Mouse (Mus musculus): Measurements from ENCODE around the gene Dand5. TPM values are rescaled to one million over a fixed set of nuclear protein-coding genes. Genes with fewer than 3 reads are reported as not detected.

Gene Dand5
- polyA plus RNA-seq, 1 experiment from 2014 or later, result 6.1 TPM

- no peaks in the 10 kb centered on the region for H3K9me3 ChIP-seq
- 54% methylated on average over 7 of the region's 7 CpGs for WGBS
- H3K27me3 ChIP-seq, result peaks cover 99% of the 10 kb centered on the region
- H3K9ac ChIP-seq (replicated peaks), result peak overlapping the region; percentile 11; the same call in 1 of the 2 replicates
- H3K4me2 ChIP-seq (replicated peaks), result no peak overlapping the region; the same call in 1 of the 2 replicates
- ATAC-seq (ENCODE audit: low FRiP score, low read depth), result no peak
- H3K36me3 ChIP-seq, result no peaks in the 10 kb centered on the region
- peaks cover 26% of the 10 kb centered on the region for H3K4me1 ChIP-seq
- H3K4me3 ChIP-seq, result no peak overlapping the region
- no peak overlapping the region for H3K27ac ChIP-seq (replicated peaks)
Observed at GRCm38 (mm10) chr8:84794486-84794885, 28.1 kb downstream of the Dand5 start.

- 0 out of 2 replicates have a peak overlapping the region, but pooled peaks have one; percentile 2 for H3K4me2 ChIP-seq (replicated peaks)
- 56% methylated on average over 13 of the region's 13 CpGs for WGBS
- no peak overlapping the region for H3K4me3 ChIP-seq
- H3K27me3 ChIP-seq, result peaks cover 99% of the 10 kb centered on the region
- no peak overlapping the region for H3K27ac ChIP-seq (replicated peaks)
- H3K9ac ChIP-seq (replicated peaks), result 0 out of 2 replicates have a peak overlapping the region, but pooled peaks have one; percentile 11
- no peaks in the 10 kb centered on the region for H3K36me3 ChIP-seq
- no peaks in the 10 kb centered on the region for H3K9me3 ChIP-seq
- peak; percentile 42; the same call in 1 of the 2 replicates for ATAC-seq (ENCODE audit: low FRiP score, low read depth)
- peaks cover 21% of the 10 kb centered on the region for H3K4me1 ChIP-seq
Observed at GRCm38 (mm10) chr8:84793791-84794485, 28.7 kb downstream of the Dand5 start.

- Histone ChIP-seq H3K4me1 (peaks cover 13% of the 10 kb centered on the region), H3K4me3 (no peak overlapping the region), H3K36me3 (no peaks in the 10 kb centered on the region), H3K9me3 (no peaks in the 10 kb centered on the region), H3K27me3 (peaks cover 99% of the 10 kb centered on the region), H3K9ac (replicated peaks) (no peak overlapping the region), H3K27ac (replicated peaks) (no peak overlapping the region), H3K4me2 (replicated peaks) (no peak overlapping the region)
- ATAC-seq (ENCODE audit: low FRiP score, low read depth), result no peak
- 81% methylated on average over 9 of the region's 9 CpGs for WGBS
Observed at GRCm38 (mm10) chr8:84793134-84793533, 29.5 kb downstream of the Dand5 start.

DNA sequence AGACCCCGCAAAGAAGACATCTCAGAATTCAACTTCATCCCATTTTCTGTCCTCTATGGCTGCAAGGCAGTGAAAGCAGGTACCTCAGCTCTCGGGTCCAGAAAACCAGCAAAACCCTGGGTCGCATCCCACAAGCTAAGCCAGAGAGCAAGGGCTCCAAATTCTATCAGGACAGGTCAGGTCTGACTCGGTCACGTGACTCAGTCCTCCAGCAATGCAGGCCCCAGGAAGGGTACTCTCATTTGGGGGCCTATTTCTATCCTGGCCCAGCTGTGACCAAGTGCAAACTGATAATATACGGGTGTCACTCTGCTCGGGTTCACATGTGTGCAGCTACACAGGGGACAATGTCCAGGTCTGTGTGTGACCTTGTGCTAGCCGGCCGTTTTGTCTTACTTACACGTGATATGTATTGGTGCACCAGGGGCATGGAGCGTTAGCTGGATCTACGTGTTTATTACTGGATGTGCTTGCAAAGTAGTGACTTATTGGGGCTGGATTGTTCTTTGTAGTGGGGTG lies 30.1 kb downstream of the Dand5 start:
- H3K27me3 ChIP-seq, result peaks cover 99% of the 10 kb centered on the region
- H3K36me3 ChIP-seq, result no peaks in the 10 kb centered on the region
- no peak overlapping the region for H3K4me3 ChIP-seq
- H3K9me3 ChIP-seq, result no peaks in the 10 kb centered on the region
- H3K27ac ChIP-seq (replicated peaks), result no peak overlapping the region
- no peak overlapping the region for H3K9ac ChIP-seq (replicated peaks)
- ATAC-seq (ENCODE audit: low FRiP score, low read depth), result no peak
- peaks cover 11% of the 10 kb centered on the region for H3K4me1 ChIP-seq
- no peak overlapping the region for H3K4me2 ChIP-seq (replicated peaks)
- WGBS, result 71% methylated on average over 12 of the region's 12 CpGs

DNA sequence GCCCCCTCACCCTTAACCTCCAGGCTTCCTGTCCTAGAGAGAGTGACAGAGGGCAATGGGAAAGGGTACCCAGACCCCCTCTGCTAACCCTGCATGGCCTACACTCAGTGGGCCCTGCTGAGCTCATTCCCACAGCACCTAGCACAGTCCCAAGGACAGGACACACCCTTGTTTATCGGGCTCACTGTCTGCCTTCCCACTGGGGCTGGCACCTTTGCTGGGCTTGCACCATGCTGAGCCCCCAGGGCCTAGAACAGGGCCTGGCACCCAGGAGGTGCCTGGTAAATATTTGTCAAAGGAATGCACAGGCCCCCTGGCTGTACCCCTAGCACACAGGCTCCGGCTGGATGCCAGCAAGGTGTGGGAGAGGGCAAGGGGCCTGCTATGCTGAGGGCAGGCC lies 32.1 kb downstream of the Dand5 start:
- no peaks in the 10 kb centered on the region for H3K9me3 ChIP-seq
- H3K27ac ChIP-seq (replicated peaks), result no peak overlapping the region
- no peaks in the 10 kb centered on the region for H3K36me3 ChIP-seq
- H3K4me3 ChIP-seq, result no peak overlapping the region
- no peak overlapping the region for H3K9ac ChIP-seq (replicated peaks)
- 81% methylated on average over 2 of the region's 2 CpGs for WGBS
- no peak overlapping the region for H3K4me2 ChIP-seq (replicated peaks)
- peaks cover 99% of the 10 kb centered on the region for H3K27me3 ChIP-seq
- H3K4me1 ChIP-seq, result peaks cover 13% of the 10 kb centered on the region
- no peak for ATAC-seq (ENCODE audit: low FRiP score, low read depth)

- H3K4me3 ChIP-seq, result no peak overlapping the region
- H3K27me3 ChIP-seq, result peaks cover 99% of the 10 kb centered on the region
- no peak overlapping the region for H3K4me2 ChIP-seq (replicated peaks)
- H3K9ac ChIP-seq (replicated peaks), result no peak overlapping the region
- no peak overlapping the region for H3K27ac ChIP-seq (replicated peaks)
- peaks cover 13% of the 10 kb centered on the region for H3K4me1 ChIP-seq
- no peaks in the 10 kb centered on the region for H3K36me3 ChIP-seq
- ATAC-seq (ENCODE audit: low FRiP score, low read depth), result no peak
- H3K9me3 ChIP-seq, result no peaks in the 10 kb centered on the region
- 80% methylated on average over 8 of the region's 9 CpGs for WGBS
Observed at GRCm38 (mm10) chr8:84789855-84790486, 32.7 kb downstream of the Dand5 start.

DNA sequence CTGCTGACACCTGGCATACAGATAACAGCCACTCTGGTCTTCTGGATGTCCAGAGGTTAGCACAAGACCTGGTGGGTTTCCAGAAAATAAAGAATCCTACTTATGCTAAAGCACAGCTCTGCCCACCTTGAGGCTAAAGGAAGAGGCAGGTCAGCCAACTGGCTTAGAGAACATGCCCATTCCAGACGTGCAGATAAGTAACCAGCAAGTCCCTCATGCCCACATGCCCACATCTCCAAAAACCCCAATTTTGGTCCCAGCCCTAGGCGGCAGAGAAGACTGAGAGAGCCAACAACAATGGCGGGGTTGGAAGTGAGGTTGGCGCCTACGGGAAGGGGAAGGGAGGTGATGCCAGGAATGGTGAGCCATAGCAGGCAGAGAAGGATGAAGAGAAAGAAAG lies 33.3 kb downstream of the Dand5 start:
- Histone ChIP-seq H3K4me1 (peaks cover 13% of the 10 kb centered on the region), H3K4me2 (replicated peaks) (no peak overlapping the region), H3K27me3 (peaks cover 99% of the 10 kb centered on the region), H3K4me3 (no peak overlapping the region), H3K9me3 (no peaks in the 10 kb centered on the region), H3K27ac (replicated peaks) (no peak overlapping the region), H3K9ac (replicated peaks) (no peak overlapping the region), H3K36me3 (no peaks in the 10 kb centered on the region)
- 62% methylated on average over 5 of the region's 5 CpGs for WGBS
- ATAC-seq (ENCODE audit: low FRiP score, low read depth), result no peak

- WGBS, result 11% methylated on average over 11 of the region's 11 CpGs
- Histone ChIP-seq H3K9ac (replicated peaks) (no peak overlapping the region), H3K9me3 (no peaks in the 10 kb centered on the region), H3K4me3 (no peak overlapping the region), H3K4me1 (peaks cover 13% of the 10 kb centered on the region), H3K27ac (replicated peaks) (no peak overlapping the region), H3K27me3 (peaks cover 99% of the 10 kb centered on the region), H3K4me2 (replicated peaks) (no peak overlapping the region), H3K36me3 (no peaks in the 10 kb centered on the region)
- ATAC-seq (ENCODE audit: low FRiP score, low read depth), result no peak
Observed at GRCm38 (mm10) chr8:84788896-84789295, 33.7 kb downstream of the Dand5 start.

DNA sequence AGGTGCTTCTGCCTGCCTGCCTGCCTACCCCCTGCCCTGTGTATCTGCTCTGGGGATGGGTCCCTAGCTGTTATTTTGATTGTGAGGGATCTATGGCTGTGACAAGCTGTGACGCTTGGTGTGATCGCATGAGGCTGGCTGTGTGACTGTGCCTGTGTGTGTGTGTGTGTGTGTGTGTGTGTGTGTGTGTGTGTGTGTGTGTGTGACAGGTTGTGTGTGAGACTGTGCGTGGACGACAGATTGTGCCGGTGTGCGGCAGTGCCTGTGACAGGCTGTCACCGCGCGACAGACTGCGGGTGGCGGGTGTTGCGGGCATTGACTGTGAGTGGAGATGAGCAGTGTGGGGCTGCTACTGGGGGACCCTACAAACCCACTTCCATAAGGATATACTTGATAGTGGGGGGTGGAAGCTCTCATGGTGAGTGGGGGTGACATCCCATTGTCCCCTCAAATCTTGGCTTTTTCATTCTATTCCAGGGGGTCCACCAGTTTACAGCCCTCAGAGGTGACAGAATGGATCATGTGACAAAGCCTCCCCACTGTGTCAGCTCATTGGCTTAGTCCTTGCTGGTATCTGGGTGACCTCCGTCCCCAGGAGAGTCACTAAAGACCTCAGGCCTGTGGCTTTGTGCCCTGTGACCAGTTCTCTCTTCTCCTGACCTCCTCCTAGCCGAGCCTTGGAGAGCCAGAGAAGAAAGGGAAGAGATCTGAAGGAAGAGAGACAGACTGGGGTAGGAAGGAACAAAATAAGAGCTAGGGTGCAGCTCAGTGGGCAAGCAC lies 34.9 kb downstream of the Dand5 start:
- H3K4me3 ChIP-seq, result no peak overlapping the region
- no peak overlapping the region for H3K9ac ChIP-seq (replicated peaks)
- H3K36me3 ChIP-seq, result no peaks in the 10 kb centered on the region
- ATAC-seq (ENCODE audit: low FRiP score, low read depth), result no peak
- WGBS, result 7% methylated on average over 14 of the region's 14 CpGs
- peaks cover 99% of the 10 kb centered on the region for H3K27me3 ChIP-seq
- H3K9me3 ChIP-seq, result no peaks in the 10 kb centered on the region
- H3K4me2 ChIP-seq (replicated peaks), result no peak overlapping the region
- H3K27ac ChIP-seq (replicated peaks), result no peak overlapping the region
- H3K4me1 ChIP-seq, result peaks cover 12% of the 10 kb centered on the region; the same call in 1 of the 2 replicates

- Histone ChIP-seq H3K27me3 (peaks cover 99% of the 10 kb centered on the region), H3K36me3 (no peaks in the 10 kb centered on the region), H3K4me2 (replicated peaks) (no peak overlapping the region), H3K4me3 (no peak overlapping the region), H3K9ac (replicated peaks) (no peak overlapping the region), H3K4me1 (peaks cover 12% of the 10 kb centered on the region; the same call in 1 of the 2 replicates), H3K27ac (replicated peaks) (no peak overlapping the region), H3K9me3 (no peaks in the 10 kb centered on the region)
- no peak for ATAC-seq (ENCODE audit: low FRiP score, low read depth)
- WGBS, result 3% methylated on average over 11 of the region's 11 CpGs
Observed at GRCm38 (mm10) chr8:84786801-84787467, 35.7 kb downstream of the Dand5 start.
